Mouse (Mus musculus) stomach, embryonic 14.5 days (tissue): ENCODE measurements around the gene Trhr2. TPM values are rescaled to one million over a fixed set of nuclear protein-coding genes. Genes with fewer than 3 reads are reported as not detected.

Experiments used
- ATAC-seq: fragments of 200-750 bp; cut with Nextera tagmentation; 2 replicates; pipeline ENCODE4 v1.8.0; 2017; ENCODE audit warnings: low read depth, moderate TSS enrichment; ENCODE audit not compliant: insufficient number of reproducible peaks, insufficient read depth, low FRiP score
- H3K27ac ChIP-seq: fragments of 300-500 bp; sonication (generic); 2 replicates; pipeline ENCODE4 v1.5.1; 2014; ENCODE audit warnings: mild to moderate bottlenecking, low read length, moderate library complexity, mixed read lengths
- H3K27me3 ChIP-seq: fragments of 300-500 bp; sonication (generic); 2 replicates; pipeline ENCODE4 v1.6.1; 2014; ENCODE audit warnings: low read length, control low read depth, mixed read lengths; ENCODE audit not compliant: control insufficient read depth, insufficient read depth
- H3K36me3 ChIP-seq: fragments of 300-500 bp; sonication (generic); 2 replicates; pipeline ENCODE4 v1.6.1; 2014; ENCODE audit warnings: mild to moderate bottlenecking, control low read depth, low read length, moderate library complexity, mixed read lengths; ENCODE audit not compliant: control insufficient read depth, insufficient read depth
- H3K4me1 ChIP-seq: fragments of 300-500 bp; sonication (generic); 2 replicates; pipeline ENCODE4 v1.6.1; 2014; ENCODE audit warnings: low read length, control low read depth, mixed read lengths; ENCODE audit not compliant: control insufficient read depth, insufficient read depth
- H3K4me2 ChIP-seq: fragments of 300-500 bp; sonication (generic); replicated peaks from 2 replicates; pipeline ENCODE4 v1.6.1; 2014; ENCODE audit warnings: low read depth, low read length, control low read depth
- H3K4me3 ChIP-seq: fragments of 300-500 bp; sonication (generic); 2 replicates; pipeline ENCODE4 v1.5.1; 2014; ENCODE audit warnings: low read depth, low read length, control low read depth
- H3K9ac ChIP-seq: fragments of 300-500 bp; sonication (generic); replicated peaks from 2 replicates; pipeline ENCODE4 v1.6.1; 2014; ENCODE audit warnings: low read depth, mild to moderate bottlenecking, control low read depth, low read length, moderate library complexity, mixed read lengths
- H3K9me3 ChIP-seq: fragments of 300-500 bp; sonication (generic); 2 replicates; pipeline ENCODE4 v1.6.1; 2016; ENCODE audit warnings: low read depth, low read length, control low read depth; ENCODE audit not compliant: control insufficient read depth
- WGBS: fragments of 180-500 bp; shearing (Covaris S2); extraction: QIAGEN DNeasy Blood & Tissue Kit; methylation state at CpG from one replicate; pipeline ENCODE4 v1.1.7; 2014; 5-methylcytosine and 5-hydroxymethylcytosine counted together
- polyA plus RNA-seq: library from polyadenylated mRNA; unstranded; fragments of >200 nt; fragmentation: Nextera tagmentation; extraction: Ambion mirVana; gene quantifications from 2 replicates; pipeline ENCODE4 v1.2.1, GENCODE M21; 2014

Gene Trhr2
- not detected in 2 replicates for polyA plus RNA-seq

DNA sequence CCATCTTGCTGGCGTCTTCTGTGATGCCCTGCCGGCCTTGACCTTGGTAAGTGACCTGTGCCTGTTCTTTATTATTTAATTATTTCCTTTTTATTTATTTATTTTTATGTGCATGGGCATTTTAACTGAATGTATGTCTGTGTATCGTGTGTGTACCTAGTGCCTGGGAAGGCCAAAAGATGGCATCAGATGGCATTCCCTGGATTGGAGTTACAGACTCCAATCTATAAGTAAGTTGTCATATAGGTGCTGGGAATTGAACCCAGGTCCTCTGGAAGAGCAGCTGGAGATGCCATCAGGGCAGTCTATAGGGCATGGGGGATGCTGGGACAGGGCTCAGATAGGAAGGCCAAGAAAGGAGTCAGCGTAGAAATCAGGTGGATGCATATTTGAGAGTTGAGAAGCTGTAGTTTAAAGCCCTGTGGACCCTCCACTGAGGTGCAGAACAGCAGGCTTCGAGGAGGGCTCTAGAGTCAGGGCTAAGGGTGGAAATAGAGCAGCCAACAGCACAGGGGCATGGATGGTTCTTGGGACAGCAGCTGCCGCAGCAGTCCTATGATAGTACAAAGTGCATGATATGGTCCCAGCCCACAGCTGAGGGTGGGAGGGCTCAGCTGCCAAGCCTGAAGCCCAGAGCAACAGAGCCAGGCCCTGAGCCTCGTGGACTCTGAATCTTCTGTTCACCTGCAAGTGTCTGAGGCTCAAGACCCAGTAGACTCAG is at the start of gene Trhr2:
Gene Trhr2, minus strand, starts transcription at position 51 of the 721 bp plus-strand sequence.
- ATAC-seq: no peak

DNA sequence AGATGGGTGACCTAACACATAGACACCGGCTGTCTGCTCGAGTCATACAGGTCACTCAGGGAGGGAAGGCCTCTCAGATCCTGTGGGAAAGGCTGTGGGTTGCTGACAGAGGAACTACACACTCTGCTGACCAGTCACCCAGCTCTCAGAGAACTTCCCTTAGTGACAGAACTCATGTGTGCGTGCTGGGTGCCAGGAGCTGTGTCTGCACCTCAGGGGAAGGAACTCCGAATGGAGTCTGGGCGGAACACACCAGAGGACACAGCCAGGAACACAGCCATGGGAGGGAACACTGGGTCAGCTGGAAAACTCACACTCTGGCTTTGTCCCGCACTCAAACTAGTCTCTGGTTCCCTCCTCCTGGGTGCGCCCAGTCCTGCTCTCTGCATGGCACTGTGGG is 47.1 kb upstream of the Trhr2 start:
- ATAC-seq: no peak
- H3K9ac ChIP-seq: no peak overlapping the region
- no peak overlapping the region for H3K4me3 ChIP-seq
- H3K4me1 ChIP-seq: no peaks in the 10 kb centered on the region
- H3K4me2 ChIP-seq: no peak overlapping the region
- peaks cover 83% of the 10 kb centered on the region for H3K36me3 ChIP-seq
- H3K27me3 ChIP-seq: no peaks in the 10 kb centered on the region
- 93% methylated on average over 7 of the region's 7 CpGs for WGBS
- H3K9me3 ChIP-seq: no peaks in the 10 kb centered on the region
- no peak overlapping the region for H3K27ac ChIP-seq

More for the DNA sequence above, at the start of gene Trhr2:
- Histone ChIP-seq H3K36me3 (no peaks in the 10 kb centered on the region), H3K4me1 (no peaks in the 10 kb centered on the region; the same call in 1 of the 2 replicates), H3K9ac (no peak within 1 kb of the TSS), H3K9me3 (no peaks in the 10 kb centered on the region), H3K27me3 (no peaks in the 10 kb centered on the region), H3K4me3 (no peak within 1 kb of the TSS), H3K4me2 (no peak within 1 kb of the TSS), H3K27ac (no peak within 1 kb of the TSS)
- 75% methylated on average over 7 of the region's 7 CpGs for WGBS

DNA sequence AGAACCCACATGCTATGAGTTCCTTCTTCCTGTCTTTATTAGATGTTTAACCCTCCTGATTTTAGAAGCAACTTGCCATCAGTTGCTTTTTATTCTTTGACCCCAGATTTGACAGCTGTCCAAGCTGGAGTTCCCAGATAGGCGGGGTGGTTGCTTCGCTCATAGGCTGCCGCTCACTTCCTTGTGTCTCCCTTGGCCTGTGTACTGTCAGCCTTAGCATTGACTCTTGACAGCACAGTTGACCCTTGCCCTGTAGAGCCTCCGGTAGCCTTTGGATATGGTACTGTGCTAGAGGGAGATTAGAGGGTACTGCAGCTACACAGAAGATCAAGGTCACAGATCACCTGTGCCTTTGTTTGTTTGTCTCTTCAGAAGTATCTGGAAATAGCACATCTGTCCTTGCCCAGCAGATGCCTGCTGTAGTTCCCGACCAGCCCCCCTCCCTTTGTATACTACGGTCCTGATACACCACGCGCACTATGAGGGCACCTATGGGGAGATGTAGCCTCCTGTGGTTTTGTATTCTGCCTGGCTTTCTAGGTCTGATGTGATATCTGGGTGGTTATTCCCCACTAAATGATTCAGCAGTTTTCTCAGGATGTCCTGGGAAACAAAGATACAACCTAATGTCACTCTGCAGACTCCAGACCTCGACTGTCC is 44.7 kb upstream of the Trhr2 start:
- H3K9ac ChIP-seq: no peak overlapping the region
- WGBS: 88% methylated on average over 9 of the region's 9 CpGs
- no peak overlapping the region for H3K4me2 ChIP-seq
- peaks cover 82% of the 10 kb centered on the region for H3K36me3 ChIP-seq
- no peaks in the 10 kb centered on the region for H3K9me3 ChIP-seq
- ATAC-seq: 0 out of 2 replicates have a peak, but pooled peaks have one; percentile 28
- H3K4me3 ChIP-seq: no peak overlapping the region
- no peaks in the 10 kb centered on the region for H3K27me3 ChIP-seq
- H3K4me1 ChIP-seq: no peaks in the 10 kb centered on the region
- H3K27ac ChIP-seq: no peak overlapping the region

DNA sequence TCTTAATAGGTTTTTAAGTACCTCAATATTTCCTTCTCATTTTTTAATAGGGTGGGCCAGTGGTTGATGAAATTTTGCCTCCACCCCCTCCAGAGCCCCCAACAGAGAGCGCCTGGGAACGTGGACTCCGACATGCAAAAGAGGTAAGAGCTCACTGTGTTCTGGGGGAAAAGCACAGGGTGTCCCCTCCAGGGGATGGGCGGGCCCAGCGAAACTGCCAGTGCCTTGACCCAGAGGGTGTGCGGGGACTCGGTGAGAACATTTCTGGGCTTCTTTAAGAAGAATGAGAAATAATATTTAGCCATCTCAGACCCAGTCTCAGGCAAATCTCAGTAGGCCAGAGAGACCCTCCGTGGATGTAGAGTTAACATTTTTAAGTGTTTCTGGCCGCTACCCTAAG is 37.6 kb upstream of the Trhr2 start:
- no peaks in the 10 kb centered on the region for H3K27me3 ChIP-seq
- no peaks in the 10 kb centered on the region for H3K4me1 ChIP-seq
- H3K4me2 ChIP-seq: no peak overlapping the region
- ATAC-seq: no peak
- no peak overlapping the region for H3K27ac ChIP-seq
- peaks cover 53% of the 10 kb centered on the region for H3K36me3 ChIP-seq
- no peaks in the 10 kb centered on the region for H3K9me3 ChIP-seq
- 95% methylated on average over 9 of the region's 9 CpGs for WGBS
- no peak overlapping the region for H3K4me3 ChIP-seq
- no peak overlapping the region for H3K9ac ChIP-seq

DNA sequence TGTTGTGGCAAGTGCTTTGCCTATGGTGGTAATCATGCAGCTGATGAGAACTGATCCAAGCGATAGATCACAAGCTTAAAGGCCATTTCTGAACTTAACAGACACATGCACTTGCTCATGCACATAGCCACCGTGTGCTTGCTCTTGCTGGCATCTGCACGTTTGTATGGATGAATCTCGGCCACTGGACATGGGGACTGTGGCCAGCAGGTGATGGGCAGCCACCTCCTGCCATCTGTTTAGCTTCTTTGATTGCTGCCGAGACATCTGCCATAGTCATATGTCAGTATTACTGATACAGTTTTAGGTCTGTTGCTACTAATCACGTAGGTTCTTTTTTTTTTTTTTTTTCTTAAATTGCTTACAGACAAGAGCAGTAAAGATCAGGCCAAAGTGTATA is 34.7 kb upstream of the Trhr2 start:
- peaks cover 49% of the 10 kb centered on the region for H3K36me3 ChIP-seq
- H3K9me3 ChIP-seq: no peaks in the 10 kb centered on the region
- no peak overlapping the region for H3K4me3 ChIP-seq
- no peak overlapping the region for H3K4me2 ChIP-seq
- WGBS: 91% methylated on average over 6 of the region's 6 CpGs
- ATAC-seq: no peak
- no peaks in the 10 kb centered on the region for H3K4me1 ChIP-seq
- H3K27me3 ChIP-seq: no peaks in the 10 kb centered on the region
- no peak overlapping the region for H3K9ac ChIP-seq
- H3K27ac ChIP-seq: no peak overlapping the region

DNA sequence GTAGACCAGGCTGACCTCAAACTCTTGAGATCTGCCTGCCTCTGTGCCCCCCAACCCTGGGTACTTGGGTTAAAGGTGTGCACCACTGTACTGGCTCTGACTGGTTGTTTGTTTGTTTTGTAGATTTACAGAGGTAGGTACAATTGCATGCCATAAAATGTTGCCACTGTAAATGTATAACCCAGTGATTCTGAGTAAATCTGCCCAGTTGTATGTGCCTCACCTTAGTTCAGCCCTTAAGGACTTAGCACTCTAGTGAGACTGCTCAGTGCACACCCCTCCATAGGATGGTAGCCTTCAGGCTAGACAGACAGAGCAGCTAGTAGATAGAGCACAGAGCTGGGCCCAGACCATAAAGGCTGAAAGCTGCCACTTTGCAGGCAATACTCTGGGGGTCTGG is 33.2 kb upstream of the Trhr2 start:
- H3K4me2 ChIP-seq: no peak overlapping the region
- H3K4me1 ChIP-seq: no peaks in the 10 kb centered on the region
- ATAC-seq: no peak
- H3K4me3 ChIP-seq: no peak overlapping the region
- H3K27me3 ChIP-seq: no peaks in the 10 kb centered on the region
- H3K9me3 ChIP-seq: no peaks in the 10 kb centered on the region
- H3K9ac ChIP-seq: no peak overlapping the region
- peaks cover 49% of the 10 kb centered on the region for H3K36me3 ChIP-seq
- no peak overlapping the region for H3K27ac ChIP-seq

DNA sequence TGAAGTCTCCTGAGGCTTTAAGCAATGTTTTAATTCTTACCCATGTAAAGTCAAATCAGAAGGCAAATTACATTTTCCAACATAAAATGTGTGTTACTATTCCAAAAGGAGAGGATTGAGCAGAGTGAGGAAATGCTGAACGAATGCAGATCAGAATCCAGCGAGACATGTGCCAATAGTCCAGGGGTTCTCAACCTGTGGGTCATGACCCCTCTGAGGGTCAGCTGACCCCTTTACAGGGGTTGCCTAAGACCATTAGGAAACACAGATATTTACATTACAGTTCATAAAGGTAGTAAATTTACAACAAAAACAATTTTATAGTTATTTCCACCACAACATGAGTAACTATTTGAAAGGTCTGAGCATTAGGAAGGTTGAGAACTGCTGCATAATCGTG is 30.2 kb upstream of the Trhr2 start:
- H3K4me2 ChIP-seq: no peak overlapping the region
- no peaks in the 10 kb centered on the region for H3K9me3 ChIP-seq
- H3K4me1 ChIP-seq: no peaks in the 10 kb centered on the region
- no peak for ATAC-seq
- no peak overlapping the region for H3K9ac ChIP-seq
- no peak overlapping the region for H3K4me3 ChIP-seq
- no peak overlapping the region for H3K27ac ChIP-seq
- WGBS: 72% methylated on average over 3 of the region's 3 CpGs
- no peaks in the 10 kb centered on the region for H3K27me3 ChIP-seq
- H3K36me3 ChIP-seq: peaks cover 68% of the 10 kb centered on the region

DNA sequence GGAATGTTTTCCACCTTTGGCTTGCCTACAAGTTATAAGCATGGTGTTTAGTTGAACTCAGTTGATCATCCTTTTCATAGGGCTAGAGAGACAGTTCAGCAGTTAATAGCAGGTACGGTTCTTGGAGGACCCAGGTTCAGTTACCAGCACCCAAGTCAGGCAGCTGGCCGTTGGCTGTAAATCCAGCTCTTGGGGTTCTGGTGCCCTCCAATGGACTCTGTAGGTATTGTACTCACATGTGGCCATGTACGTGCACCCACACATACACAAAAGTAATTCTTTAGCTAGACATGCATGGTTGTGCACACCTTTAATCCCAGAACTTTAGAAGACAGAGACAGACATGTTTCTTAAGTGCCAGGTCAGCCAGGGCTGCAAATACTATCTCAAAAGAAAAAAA is 28.8 kb upstream of the Trhr2 start:
- 83% methylated on average over 3 of the region's 3 CpGs for WGBS
- Histone ChIP-seq H3K27ac (no peak overlapping the region), H3K27me3 (no peaks in the 10 kb centered on the region), H3K4me3 (no peak overlapping the region), H3K9me3 (no peaks in the 10 kb centered on the region), H3K4me2 (no peak overlapping the region), H3K4me1 (no peaks in the 10 kb centered on the region), H3K9ac (no peak overlapping the region), H3K36me3 (peaks cover 76% of the 10 kb centered on the region)
- no peak for ATAC-seq
